Mouse (Mus musculus): ENCODE measurements around the gene A730061H03Rik.
A peak's percentile ranks its signal among the peaks of the same experiment; 100 is the strongest.

A730061H03Rik gene

DNA sequence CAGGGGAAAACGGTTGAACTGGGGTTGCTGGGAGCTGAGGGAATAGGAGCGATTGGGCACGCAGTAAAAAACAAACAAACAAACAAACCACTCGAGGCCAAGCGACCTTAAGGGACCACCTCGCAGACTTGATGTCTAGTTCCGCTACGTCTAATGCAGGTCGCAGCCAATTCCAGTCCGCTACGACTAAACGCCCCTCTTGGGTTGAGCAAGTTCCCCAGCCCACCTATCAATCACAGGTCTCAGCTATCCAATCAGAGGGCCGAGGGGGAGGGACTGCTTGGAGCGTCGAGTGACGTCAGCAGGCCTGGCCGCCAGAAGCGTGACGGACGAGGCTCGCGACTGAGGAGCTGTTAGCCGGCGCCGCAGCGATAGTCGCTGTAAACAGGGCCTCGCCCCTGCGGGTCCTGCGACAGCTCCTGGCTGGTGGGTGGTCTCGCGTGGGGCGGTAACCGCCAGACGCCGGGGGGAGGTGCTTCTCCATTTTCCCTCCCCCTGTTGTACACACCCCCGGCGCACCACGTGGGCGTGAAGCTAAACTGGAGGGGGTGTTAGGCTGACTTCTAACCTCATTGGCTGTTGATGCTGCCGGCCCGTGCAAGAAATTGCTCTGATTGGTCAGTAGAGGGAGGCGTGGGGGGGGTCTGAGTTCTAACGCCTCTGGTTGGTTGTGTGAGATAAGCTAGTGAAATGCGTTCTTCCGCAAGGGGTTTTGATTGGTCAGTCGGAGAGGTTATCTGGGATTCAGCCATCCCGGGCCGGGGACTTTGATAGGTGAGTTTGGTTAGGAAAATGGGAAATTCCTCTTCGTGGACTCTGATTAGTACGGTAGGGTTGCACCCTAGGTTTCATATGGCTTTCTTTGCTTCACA lies at the start of gene A730061H03Rik:
TSS of gene A730061H03Rik (minus strand) at position 205 of the 872 bp plus-strand sequence.
- peak; percentile 98 to 99 for DNase-seq (ENCODE audit: low spot score in 2 of 2)

DNA sequence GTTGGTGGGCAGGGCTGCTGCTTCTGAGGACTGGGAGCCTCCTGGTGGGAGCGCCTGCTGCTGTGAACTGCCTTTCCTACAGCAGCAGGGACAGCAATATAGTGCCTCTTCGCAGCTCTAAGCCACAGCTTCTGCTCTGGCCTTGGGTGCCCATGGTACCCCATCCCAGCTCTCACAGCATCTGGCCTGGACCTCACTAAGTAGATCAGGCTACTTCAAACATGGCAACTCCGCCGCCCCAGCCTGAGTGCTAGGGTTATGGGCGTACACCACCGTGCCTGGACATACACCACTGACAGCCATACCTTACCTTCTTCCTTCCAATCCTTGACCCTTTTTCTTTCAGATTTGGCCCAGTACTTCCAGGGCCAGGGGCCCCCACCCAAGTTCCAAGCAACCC lies 48.1 kb upstream of the A730061H03Rik start:
- no peak for DNase-seq (ENCODE audit: low spot score in 2 of 2)

DNA sequence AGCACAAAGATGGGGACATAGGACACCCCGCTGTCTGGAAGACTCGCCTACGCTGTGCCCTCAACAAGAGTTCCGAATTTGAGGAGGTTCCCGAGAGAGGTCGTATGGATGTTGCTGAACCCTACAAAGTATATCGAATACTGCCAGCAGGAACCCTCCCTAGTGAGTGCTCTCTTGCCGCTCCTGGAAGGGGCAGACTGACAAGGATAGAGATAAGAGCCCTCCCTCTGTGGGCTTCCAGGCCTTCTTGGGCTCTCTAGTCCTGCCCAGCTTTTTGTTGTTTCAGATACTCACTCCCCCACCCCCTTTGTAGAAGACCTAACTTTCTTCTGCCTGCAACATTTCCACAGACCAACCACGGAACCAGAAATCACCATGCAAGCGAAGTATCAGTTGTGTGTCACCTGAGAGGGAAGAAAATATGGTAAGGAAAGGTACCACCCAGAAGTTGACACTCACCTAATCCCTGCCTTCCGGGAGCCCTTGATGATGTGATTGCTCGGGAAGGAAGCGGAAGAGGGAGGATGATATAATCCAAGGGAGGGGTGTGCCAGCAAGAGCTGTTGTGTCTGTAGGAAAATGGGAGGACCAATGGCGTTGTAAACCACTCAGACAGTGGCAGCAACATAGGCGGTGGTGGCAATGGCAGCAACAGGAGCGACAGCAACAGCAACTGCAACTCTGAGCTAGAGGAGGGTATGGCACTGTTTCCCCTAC lies 45.7 kb upstream of the A730061H03Rik start:
- DNase-seq (ENCODE audit: low spot score in 2 of 2): no peak

DNA sequence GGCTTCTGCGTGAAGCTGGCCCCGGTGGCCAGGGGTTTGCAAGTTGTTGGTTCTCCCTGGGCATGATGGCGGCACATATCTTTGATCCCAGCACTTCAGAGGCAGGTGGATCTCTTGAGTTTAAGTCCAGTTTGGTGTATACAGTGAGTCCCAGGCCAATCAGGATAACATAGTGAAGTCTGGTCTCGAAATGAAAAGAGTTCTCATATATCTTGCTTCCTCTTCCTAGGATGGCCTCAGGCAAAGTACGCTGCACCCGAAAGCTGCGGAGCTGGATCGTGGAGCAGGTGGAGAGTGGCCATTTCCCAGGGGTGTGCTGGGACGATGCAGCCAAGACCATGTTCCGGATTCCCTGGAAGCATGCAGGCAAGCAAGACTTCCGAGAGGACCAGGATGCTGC lies 44.6 kb upstream of the A730061H03Rik start:
- DNase-seq (ENCODE audit: low spot score in 2 of 2): no peak

DNA sequence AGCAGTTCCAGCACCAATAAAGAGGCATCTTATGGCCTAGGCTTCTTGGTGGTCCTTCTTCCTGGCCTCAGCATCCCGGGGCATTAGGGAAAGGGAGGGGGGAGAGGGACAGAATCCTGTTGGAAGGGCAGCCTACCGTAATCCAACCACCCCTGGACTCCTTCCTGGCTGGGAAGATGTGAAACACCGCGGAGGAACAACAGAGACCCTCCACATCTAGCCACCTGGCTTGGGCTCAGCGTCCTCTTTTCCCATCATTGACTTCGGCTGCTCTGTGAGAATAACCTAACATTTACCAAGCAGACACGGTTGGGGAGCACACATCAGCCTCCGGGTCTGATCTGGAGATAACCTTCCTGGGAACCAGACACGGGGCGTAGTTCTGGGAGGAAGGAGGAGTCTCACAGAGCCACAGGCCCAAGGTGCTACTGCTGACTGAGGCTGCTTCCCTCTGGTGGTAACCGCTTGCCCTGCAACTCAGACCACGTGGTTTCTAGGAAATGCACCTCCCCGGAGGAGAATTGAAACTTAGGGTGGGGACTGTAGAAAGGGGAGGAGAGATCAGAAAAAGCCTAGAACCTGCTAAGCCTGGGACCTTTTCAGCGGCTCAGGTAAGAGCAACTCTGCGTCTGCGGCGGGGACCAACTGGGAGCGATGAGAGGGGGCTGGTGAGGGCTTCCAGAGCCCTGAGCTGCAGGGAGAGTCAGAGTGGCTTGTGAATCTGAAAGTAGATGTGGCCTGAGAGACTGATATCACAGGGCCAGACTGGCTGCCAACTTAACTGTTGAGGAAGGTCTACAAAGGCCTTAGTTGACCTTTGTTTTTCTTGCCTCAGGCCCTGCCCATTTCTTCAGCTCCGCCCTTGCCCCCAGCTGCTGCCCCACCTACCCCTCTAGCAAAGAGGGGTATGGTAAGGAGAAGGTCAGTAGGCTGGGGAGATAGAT lies 43.7 kb upstream of the A730061H03Rik start:
- DNase-seq (ENCODE audit: low spot score in 2 of 2): peak; percentile 78 to 94

DNA sequence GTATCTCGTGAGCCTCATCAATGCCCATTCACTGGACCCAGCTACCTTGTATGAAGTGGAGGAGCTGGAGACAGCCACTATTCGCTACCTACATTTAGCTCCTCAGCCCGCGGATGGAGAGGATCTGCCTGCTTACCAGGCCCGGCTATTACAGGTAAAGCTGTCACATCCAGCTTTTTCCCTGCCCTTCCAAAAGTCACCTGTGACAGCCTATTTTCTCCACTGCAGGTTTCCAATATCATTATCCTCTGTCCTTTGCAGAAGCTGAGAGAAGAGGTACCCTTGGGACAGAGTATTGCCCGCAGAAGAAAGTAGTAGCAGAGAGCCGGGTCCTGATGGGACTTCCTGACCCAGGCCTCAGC lies 43.0 kb upstream of the A730061H03Rik start, which contains the start of gene Irf9:
TSS of gene Irf9 (plus strand) at position 301 of the 362 bp plus-strand sequence.
- DNase-seq (ENCODE audit: low spot score in 2 of 2): no peak

DNA sequence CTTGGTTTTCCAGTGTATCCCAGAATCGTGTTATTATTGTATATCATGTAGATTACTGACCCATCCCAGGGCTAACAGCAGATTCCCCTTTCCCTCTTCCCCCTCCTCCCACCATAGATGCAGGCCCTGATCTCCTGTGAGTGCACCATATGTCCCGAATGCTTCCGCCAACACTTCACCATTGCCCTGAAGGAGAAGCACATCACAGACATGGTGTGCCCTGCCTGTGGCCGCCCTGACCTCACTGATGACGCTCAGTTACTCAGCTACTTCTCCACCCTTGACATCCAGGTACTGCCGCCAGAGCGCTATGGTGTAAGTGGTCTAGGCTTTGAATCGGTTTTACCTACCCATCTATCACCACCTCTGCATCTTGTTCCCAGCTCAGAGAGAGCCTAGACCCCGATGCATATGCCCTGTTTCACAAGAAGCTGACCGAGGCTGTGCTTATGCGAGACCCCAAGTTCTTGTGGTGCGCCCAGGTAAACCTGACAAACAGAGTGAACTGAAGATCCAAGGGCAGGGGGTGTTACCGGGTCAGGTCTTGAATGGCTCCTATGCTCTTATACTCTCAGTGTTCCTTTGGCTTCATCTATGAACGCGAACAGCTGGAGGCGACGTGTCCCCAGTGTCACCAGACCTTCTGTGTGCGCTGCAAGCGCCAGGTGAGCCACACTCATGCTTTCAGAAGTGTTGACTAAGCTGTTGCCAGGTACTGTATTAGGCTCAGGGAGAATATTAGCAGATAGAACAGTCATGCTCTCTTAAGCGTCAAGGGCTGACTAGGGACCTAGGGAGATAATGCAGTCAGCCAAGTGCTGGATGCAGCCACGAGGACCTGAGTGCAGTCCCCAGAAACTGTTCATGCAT lies 38.5 kb upstream of the A730061H03Rik start:
- no peak for DNase-seq (ENCODE audit: low spot score in 2 of 2)

DNA sequence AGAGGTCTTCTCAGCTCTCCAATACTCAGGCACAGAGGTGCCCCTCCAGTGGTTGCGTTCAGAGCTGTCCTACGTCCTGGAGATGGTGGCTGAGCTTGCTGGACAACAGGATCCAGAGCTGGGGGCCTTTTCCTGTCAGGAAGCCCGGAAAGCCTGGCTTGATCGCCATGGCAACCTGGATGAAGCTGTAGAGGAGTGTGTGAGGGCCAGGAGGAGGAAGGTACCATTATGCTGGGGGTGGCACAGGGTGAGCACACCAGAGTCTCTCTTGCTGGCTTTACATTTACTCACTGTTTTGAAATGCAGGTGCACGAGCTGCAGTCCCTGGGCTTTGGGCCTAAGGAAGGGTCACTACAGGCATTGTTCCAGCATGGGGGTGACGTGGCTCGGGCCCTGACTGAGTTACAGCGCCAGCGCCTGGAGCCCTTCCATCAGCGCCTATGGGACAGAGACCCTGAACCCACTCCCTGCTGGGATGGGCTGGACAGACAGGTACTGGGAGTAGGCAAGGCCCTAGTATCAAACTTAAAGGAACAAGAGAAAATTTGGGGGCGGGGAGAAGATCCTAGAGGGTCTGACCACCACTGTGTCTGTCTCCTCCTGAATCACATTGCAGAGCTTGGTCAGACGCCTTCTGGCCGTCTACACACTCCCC lies 36.0 kb upstream of the A730061H03Rik start:
- DNase-seq (ENCODE audit: low spot score in 2 of 2): no peak

DNA sequence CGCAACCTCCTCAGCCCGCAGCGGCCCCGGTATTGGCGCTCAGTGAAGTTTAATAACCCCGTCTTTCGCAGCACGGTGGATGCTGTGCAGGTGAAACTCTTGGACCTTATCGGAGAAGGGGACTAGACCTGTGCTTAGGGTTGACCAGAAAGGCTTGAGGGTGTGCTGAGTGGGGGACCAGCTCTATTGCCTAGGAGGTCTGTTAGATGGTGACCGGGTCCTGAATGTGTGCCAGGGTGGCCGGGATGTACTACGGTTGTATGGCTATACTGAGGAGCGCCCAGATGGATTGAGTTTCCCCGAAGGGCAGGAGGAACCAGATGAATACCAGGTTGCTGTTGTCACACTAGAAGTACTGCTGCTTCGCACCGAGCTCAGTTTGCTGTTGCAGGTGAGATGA lies 32.0 kb upstream of the A730061H03Rik start:
- DNase-seq (ENCODE audit: low spot score in 2 of 2): no peak

DNA sequence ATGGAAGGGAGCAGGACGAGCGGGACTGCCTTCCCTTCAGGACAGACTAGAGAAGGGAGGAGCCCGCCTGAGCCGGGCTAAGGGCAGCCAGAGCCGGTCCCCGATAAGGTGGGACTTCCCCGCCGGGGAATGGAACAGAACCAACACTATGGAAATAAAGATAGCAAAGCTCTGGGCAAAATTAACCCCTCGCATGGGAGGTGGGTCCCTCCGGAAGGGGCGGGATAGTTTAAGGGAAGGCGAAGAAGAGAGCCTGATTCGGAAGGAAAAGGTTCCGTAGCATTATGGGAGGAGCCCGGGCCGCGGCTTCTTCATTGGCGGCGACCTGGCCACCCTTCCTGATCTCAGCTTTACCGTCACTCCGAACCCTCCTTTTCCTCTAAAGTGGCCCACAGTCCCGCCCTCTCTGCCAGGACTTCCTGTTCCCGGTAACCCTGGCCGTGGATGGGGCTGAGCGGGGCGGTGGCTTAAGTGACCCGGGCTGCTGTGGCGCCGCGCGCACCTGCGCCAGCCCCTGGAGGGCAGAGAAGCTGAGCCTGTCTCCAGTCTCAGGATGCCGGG lies 31.2 kb upstream of the A730061H03Rik start, which contains the start of gene Rnf31:
TSS of gene Rnf31 (plus strand) at position 378 of the 561 bp plus-strand sequence.
- peak; percentile 88 to 95 for DNase-seq (ENCODE audit: low spot score in 2 of 2)

DNA sequence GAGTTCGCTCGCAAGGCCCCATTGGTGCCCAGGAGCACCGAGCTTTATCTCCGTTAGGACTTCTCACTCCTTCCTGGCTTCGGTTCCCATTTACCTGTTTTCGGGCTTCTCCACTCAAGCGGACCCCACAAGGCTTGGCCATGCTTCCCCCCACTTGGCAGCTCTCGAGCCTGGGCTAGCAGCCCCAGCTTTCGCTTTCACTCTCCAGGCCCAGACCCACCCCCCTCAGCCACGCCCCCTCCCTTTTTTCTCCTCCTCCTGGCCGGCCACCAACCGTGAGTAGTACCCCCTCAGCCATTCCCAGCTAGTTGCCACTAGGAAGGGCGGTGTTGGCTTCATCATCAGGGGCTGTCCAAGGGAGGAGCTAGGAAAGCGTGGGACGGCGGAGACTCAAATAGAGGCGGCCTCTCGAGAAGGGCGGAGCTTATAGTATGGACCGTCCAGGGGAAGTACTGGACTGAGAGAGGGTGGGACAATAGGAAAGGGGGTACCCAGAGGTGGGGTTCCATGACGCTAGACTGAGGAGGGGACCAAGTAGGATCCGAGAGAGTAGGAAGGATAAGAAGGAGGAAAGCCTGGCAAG lies 30.6 kb upstream of the A730061H03Rik start, which contains the start of gene Psme2:
TSS of gene Psme2 (minus strand) at position 366 of the 583 bp plus-strand sequence.
- DNase-seq (ENCODE audit: low spot score in 2 of 2): peak; percentile 90 to 95

DNA sequence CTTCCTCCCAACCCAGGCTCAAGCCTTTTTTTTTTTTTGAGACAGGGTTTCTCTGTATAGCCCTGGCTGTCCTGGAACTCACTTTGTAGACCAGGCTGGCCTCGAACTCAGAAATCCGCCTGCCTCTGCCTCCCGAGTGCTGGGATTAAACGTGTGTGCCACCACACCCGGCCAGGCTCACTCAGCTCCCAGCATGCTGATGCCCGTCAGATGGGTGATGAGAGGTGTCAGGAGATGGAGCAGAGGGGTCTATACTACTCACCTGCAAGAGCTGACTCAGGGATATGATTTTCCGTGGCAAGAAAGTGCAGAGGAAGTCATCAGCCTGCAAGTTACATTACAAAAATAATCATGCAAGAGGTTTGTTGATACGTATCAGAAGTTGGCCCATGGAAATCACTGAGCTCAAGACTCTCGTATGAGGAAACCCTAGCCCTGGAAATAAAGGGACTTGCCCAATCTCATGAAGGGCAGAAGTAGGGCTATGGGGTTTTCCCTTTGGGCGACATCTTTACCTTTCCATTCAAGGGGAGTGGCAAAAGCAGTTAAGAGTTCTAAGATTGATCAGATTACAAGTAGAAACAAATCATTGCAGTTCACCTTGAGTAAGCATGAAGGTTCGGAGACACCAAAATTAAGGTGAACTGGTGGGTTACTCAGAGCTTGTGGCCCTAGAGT lies 29.7 kb upstream of the A730061H03Rik start:
- DNase-seq (ENCODE audit: low spot score in 2 of 2): no peak

DNA sequence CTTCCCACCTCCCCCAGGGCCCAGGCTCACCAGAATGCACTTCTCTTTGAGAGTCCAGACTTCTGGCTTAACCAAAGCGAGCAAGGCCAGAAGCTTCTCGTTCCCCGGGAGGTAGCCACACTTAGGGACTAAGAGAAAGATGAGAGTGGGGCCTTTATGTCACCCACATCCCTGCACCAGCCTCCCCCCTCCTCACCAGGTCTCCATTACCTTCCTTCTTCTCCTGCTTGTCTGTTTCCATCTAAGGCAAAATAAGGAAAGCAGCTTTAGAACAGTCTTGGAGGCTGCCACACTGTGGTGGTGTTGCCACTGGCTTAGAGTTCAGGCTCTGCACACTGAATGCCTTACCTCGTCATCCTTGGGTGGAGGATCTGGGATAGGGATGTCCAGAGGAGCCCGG lies 29.1 kb upstream of the A730061H03Rik start:
- no peak for DNase-seq (ENCODE audit: low spot score in 2 of 2)

DNA sequence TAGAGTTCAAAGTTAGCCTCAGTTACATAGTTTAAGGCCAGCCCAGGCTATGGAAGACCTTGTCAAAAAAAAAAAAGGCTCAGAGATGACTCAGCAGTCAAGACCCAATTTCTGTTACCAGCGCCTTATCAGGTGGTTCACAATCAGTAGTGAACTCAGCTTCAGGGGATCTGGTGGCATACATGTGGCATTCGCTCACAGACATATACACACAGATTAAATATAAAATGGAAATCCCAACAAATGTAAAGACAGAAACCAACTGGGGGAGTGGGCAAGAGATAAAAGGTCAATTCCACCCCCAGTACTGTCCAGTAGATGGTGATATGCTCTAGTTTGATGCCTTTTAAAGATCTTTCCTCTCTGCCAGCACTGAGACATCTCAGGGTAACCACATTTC lies 25.9 kb upstream of the A730061H03Rik start:
- no peak for DNase-seq (ENCODE audit: low spot score in 2 of 2)

DNA sequence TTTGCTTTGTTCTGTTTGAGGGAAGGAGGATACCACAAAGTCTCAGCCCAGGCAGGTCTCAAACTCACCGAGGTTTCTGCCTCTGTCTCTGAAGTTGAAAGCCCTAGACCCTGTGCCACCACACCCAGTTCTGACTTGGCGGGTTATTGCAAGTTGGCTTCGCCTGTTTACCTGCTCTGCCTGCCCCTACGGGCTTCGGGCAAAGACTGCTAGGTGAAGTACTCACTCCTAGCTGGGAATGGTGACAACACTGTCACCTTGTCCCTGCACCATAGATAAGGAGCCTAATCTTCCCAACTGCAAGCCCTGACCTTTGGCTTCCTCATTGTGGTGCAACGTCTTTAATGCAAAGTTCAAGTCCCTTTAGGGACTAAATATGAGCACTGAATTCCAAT lies 25.4 kb upstream of the A730061H03Rik start:
- no peak for DNase-seq (ENCODE audit: low spot score in 2 of 2)

DNA sequence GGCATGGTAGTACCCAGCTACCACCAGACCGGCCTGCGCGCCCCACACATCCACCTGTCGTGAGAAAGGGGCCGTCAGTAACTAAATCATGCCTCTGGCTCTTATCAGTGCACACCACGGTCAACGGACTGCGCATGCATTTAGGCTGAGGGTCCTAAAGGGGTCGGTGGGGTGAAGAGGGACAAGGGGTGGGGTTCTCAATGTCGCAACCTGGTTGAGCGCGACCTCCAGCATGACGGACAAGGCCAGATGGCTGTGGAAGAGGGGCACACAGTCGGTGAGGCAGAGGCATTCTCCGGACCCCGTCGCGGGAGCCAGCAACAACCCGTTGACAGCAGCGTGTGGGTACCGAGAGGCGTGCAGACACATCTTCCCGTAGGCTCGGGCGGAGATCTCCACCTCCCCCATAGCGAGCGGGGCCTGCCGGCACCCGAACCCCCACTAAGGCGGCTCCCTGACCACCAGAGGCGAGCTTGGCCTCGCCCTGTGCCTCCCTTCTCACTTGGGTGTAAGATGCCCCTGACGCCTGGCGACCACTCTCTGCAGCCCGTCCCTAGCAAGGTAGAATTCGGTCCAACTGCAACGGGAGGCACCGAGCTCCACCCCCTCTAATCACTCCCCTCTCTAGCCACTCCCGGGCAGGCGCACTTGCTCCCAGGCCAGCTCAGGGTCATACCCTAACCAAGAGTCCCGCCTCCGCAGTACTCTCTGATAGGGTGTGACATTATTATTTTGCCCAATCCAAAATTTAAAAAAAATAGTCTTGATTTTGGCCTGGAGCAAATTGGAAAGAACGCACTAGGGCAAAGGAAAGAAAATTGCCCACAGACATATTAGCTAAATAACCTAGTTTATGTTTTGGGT lies 24.7 kb upstream of the A730061H03Rik start, which contains the start of gene Emc9:
TSS of gene Emc9 (minus strand) at position 601 of the 864 bp plus-strand sequence.
- peak in 1 of 2 experiments; percentile 62 for DNase-seq (ENCODE audit: low spot score in 2 of 2)

DNA sequence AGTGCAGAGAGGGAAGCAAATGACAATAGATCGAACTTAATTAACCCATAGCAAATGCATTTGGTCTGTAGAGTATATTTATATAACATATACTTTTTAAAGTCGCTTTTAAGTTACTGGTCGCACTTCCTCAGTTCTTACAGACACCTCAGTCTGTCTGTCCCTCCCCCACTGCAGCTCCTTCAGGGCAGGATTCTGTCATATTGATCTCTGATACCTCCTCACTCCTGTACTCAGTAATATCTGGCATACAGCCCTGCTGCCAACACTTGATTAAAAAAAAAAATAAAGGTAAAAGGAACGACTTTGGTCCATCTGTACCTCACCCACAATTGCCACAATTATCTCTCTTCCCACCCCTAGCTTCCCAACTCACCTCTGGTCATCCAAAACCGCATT lies 24.1 kb upstream of the A730061H03Rik start:
- DNase-seq (ENCODE audit: low spot score in 2 of 2): no peak

All from left cerebral cortex, adult 9 months (tissue).